Mouse (Mus musculus) embryonic facial prominence, embryonic 11.5 days (tissue): ENCODE measurements around the gene Ppp1ca. TPM values are rescaled to one million over a fixed set of nuclear protein-coding genes. Genes with fewer than 3 reads are reported as not detected.

ENCODE experiments used
- ATAC-seq: fragments of 200-750 bp; cut with Nextera tagmentation; replicated peaks from 2 replicates; pipeline ENCODE4 v1.8.0; 2017; ENCODE audit warnings: low read depth; ENCODE audit not compliant: insufficient number of reproducible peaks, low FRiP score, low TSS enrichment
- DNase-seq: peaks from one replicate; pipeline ENCODE4 v3.0.0-alpha.2; 2015; ENCODE audit warnings: low spot score
- H3K27ac ChIP-seq: fragments of 300-500 bp; sonication (generic); replicated peaks from 2 replicates; pipeline ENCODE4 v1.5.1; 2014; ENCODE audit warnings: mild to moderate bottlenecking, low read depth, low read length, control low read depth
- H3K27me3 ChIP-seq: fragments of 300-500 bp; sonication (generic); 2 replicates; pipeline ENCODE4 v1.6.1; 2014; ENCODE audit warnings: mild to moderate bottlenecking, low read length, moderate library complexity, mixed read lengths; ENCODE audit not compliant: control insufficient read depth, insufficient read depth
- H3K36me3 ChIP-seq: fragments of 300-500 bp; sonication (generic); replicated peaks from 2 replicates; pipeline ENCODE4 v1.6.1; 2014; ENCODE audit warnings: low read depth, mild to moderate bottlenecking, low read length, moderate library complexity, mixed read lengths; ENCODE audit not compliant: control insufficient read depth, insufficient read depth
- H3K4me1 ChIP-seq: fragments of 300-500 bp; sonication (generic); 2 replicates; pipeline ENCODE4 v1.6.1; 2014; ENCODE audit warnings: low read length, mixed read lengths; ENCODE audit not compliant: control insufficient read depth, insufficient read depth
- H3K4me2 ChIP-seq: fragments of 300-500 bp; sonication (generic); 2 replicates; pipeline ENCODE4 v1.6.1; 2014; ENCODE audit warnings: low read depth, mild to moderate bottlenecking, control low read depth, low read length, moderate library complexity
- H3K4me3 ChIP-seq: fragments of 300-500 bp; sonication (generic); 2 replicates; pipeline ENCODE4 v1.5.1; 2014; ENCODE audit warnings: low read depth, low read length, control low read depth
- H3K9ac ChIP-seq: fragments of 300-500 bp; sonication (generic); replicated peaks from 2 replicates; pipeline ENCODE4 v1.6.1; 2014; ENCODE audit warnings: mild to moderate bottlenecking, control low read depth, low read length
- H3K9me3 ChIP-seq: fragments of 300-500 bp; sonication (generic); replicated peaks from 2 replicates; pipeline ENCODE4 v1.6.1; 2016; ENCODE audit warnings: mild to moderate bottlenecking, low read length, inconsistent platforms, mixed read lengths; ENCODE audit not compliant: control insufficient read depth
- whole genome bisulfite sequencing: fragments of 180-500 bp; shearing (Covaris S2); extraction: QIAGEN DNeasy Blood & Tissue Kit; methylation state at CpG from one replicate; pipeline ENCODE4 v1.1.7; 2014; 5-methylcytosine and 5-hydroxymethylcytosine counted together
- polyA plus RNA-seq: library from polyadenylated mRNA; unstranded; fragments of >200 nt; fragmentation: Nextera tagmentation; extraction: Ambion mirVana; gene quantifications from 2 replicates; pipeline ENCODE4 v1.2.1, GENCODE M21; 2014

The Ppp1ca gene
- polyA plus RNA-seq, 1 experiment from 2014 or later = 955 TPM

- no peak for DNase-seq
- Histone ChIP-seq H3K9me3 (no peaks in the 10 kb centered on the region), H3K27ac (no peak overlapping the region), H3K27me3 (0 out of 2 replicates have a peak, but pooled peaks cover 2% of the 10 kb centered on the region), H3K9ac (no peak overlapping the region), H3K4me3 (no peak overlapping the region), H3K4me1 (no peaks in the 10 kb centered on the region), H3K4me2 (no peak overlapping the region), H3K36me3 (no peaks in the 10 kb centered on the region)
- ATAC-seq = no peak
- WGBS = 80% methylated on average over 4 of the region's 4 CpGs
These were observed 37.0 kb downstream of the Ppp1ca start for GRCm38 (mm10) chr19:4228891-4229290.

GRCm38 (mm10) chr19:4229451-4230076 is 37.7 kb downstream of the Ppp1ca start:
- 24% methylated on average over 9 of the region's 9 CpGs for WGBS

GRCm38 (mm10) chr19:4230415-4230814 is 38.5 kb downstream of the Ppp1ca start:
- no peak overlapping the region for H3K9ac ChIP-seq
- 0 out of 2 replicates have a peak, but pooled peaks cover 2% of the 10 kb centered on the region for H3K27me3 ChIP-seq
- H3K4me1 ChIP-seq = no peaks in the 10 kb centered on the region
- no peak overlapping the region for H3K4me3 ChIP-seq
- no peak overlapping the region for H3K4me2 ChIP-seq
- H3K9me3 ChIP-seq = no peaks in the 10 kb centered on the region
- DNase-seq (no peak), ATAC-seq (no peak)
- 81% methylated on average over 8 of the region's 8 CpGs for WGBS
- H3K27ac ChIP-seq = no peak overlapping the region
- H3K36me3 ChIP-seq = no peaks in the 10 kb centered on the region

More at GRCm38 (mm10) chr19:4229451-4230076, 37.7 kb downstream of the Ppp1ca start:
- no peaks in the 10 kb centered on the region for H3K4me1 ChIP-seq
- 0 out of 2 replicates have a peak, but pooled peaks cover 2% of the 10 kb centered on the region for H3K27me3 ChIP-seq
- H3K4me3 ChIP-seq = no peak overlapping the region
- no peak overlapping the region for H3K9ac ChIP-seq
- H3K9me3 ChIP-seq = no peaks in the 10 kb centered on the region
- no peak overlapping the region for H3K4me2 ChIP-seq
- H3K27ac ChIP-seq = no peak overlapping the region
- no peak for ATAC-seq
- H3K36me3 ChIP-seq = no peaks in the 10 kb centered on the region
- DNase-seq = no peak

DNA sequence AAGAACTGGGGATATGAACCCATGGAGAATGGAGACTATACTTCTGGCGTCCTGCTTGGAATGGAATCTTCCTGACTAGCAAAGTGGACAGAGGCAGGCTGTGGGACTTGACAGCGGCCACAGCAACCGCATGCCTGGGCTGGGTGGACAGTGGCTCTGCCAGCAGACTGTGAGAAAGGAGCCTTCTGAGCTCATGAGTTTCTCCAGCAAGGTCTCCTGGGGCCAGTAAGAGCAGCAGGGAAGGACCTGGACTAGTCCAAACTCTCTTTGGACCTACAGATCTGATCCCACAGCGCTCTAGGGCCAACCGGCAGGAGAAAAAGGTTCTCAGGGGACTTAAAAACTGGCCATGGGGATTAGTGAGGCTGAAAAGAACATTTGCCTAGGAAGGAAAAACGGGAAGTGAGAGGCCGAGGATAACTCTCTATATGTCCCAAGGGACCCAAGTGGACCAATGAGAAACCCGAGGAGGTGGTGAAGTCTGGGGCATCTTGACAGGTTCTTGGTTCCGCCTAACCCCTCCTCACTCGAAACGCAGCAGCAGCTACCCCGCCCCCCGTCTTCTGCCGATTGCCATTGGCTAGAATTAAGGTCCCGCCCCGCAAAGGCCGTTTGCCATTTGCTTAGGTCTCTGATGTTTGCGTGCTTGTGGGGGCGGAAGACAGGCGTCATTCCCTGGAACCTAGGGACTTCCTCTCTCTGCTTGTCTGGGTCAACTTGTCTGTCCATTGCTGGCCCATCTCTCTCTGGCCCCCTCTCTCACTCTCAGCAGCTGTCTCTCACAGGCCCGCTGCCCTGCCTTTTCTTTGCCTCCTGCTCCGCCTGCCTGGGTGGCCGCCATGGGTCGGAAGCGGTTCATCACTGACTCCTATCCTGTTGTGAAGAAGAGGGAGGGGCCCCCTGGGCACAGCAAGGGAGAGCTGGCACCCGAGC is 39.7 kb downstream of the Ppp1ca start, which contains the start of gene Pold4:
Gene Pold4, plus strand, starts transcription at position 647 of the 933 bp plus-strand sequence.
- Histone ChIP-seq H3K4me3 (peak within 1 kb of the TSS; percentile 59), H3K36me3 (no peaks in the 10 kb centered on the region), H3K9me3 (no peaks in the 10 kb centered on the region), H3K4me1 (no peaks in the 10 kb centered on the region), H3K9ac (peak within 1 kb of the TSS; percentile 60), H3K27ac (peak within 1 kb of the TSS; percentile 17; the same call in 1 of the 2 replicates), H3K27me3 (0 out of 2 replicates have a peak, but pooled peaks cover 2% of the 10 kb centered on the region), H3K4me2 (peak within 1 kb of the TSS; percentile 85)
- peak; percentile 94 for DNase-seq
- WGBS = 11% methylated on average over 26 of the region's 26 CpGs
- ATAC-seq = peak; percentile 51

GRCm38 (mm10) chr19:4232186-4232572 is 40.3 kb downstream of the Ppp1ca start:
- DNase-seq (no peak), ATAC-seq (no peak)
- 0 out of 2 replicates have a peak, but pooled peaks cover 2% of the 10 kb centered on the region for H3K27me3 ChIP-seq
- no peaks in the 10 kb centered on the region for H3K36me3 ChIP-seq
- no peak overlapping the region for H3K27ac ChIP-seq
- 63% methylated on average over 2 of the region's 2 CpGs for WGBS
- no peaks in the 10 kb centered on the region for H3K9me3 ChIP-seq
- H3K9ac ChIP-seq = peak overlapping the region; percentile 60
- no peaks in the 10 kb centered on the region for H3K4me1 ChIP-seq
- peak overlapping the region; percentile 59 for H3K4me3 ChIP-seq
- peak overlapping the region; percentile 85 for H3K4me2 ChIP-seq

DNA sequence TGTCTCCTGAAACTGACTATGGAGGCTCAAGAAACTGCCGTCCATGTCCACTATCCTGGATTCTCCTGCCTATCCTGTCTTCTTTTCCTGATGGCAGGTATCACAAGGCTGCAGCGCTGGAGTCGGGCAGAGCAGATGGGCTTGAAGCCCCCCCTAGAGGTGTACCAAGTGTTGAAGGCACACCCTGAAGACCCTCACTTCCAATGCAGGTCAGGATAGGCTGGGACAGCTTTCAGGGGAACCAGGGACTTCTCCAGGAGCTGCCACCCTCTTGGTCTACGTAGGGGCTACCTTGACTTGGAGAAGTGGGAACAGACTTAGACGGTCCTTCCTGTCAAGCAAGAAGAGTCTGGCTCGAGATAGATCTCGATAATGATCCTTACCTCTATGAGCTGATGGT is 40.8 kb downstream of the Ppp1ca start:
- Histone ChIP-seq H3K27me3 (0 out of 2 replicates have a peak, but pooled peaks cover 2% of the 10 kb centered on the region), H3K27ac (no peak overlapping the region), H3K4me1 (no peaks in the 10 kb centered on the region), H3K36me3 (no peaks in the 10 kb centered on the region), H3K9ac (no peak overlapping the region), H3K9me3 (no peaks in the 10 kb centered on the region), H3K4me2 (no peak overlapping the region), H3K4me3 (no peak overlapping the region)
- DNase-seq = no peak
- WGBS = 80% methylated on average over 7 of the region's 7 CpGs
- no peak for ATAC-seq

GRCm38 (mm10) chr19:4234548-4234947 is 42.7 kb downstream of the Ppp1ca start:
- Histone ChIP-seq H3K27ac (no peak overlapping the region), H3K4me2 (no peak overlapping the region), H3K4me1 (no peaks in the 10 kb centered on the region), H3K9me3 (no peaks in the 10 kb centered on the region), H3K4me3 (no peak overlapping the region), H3K9ac (no peak overlapping the region), H3K36me3 (no peaks in the 10 kb centered on the region), H3K27me3 (no peaks in the 10 kb centered on the region)
- no peak for DNase-seq
- 77% methylated on average over 4 of the region's 4 CpGs for WGBS
- ATAC-seq = no peak
